Mouse (Mus musculus): ENCODE measurements at regions not wholly inside any gene's neighbourhood (a gene's known extent, or its start where the extent isn't known, plus 50 kb on each side); places are given as distances from the start of the nearest gene placed in this dataset.

DNA sequence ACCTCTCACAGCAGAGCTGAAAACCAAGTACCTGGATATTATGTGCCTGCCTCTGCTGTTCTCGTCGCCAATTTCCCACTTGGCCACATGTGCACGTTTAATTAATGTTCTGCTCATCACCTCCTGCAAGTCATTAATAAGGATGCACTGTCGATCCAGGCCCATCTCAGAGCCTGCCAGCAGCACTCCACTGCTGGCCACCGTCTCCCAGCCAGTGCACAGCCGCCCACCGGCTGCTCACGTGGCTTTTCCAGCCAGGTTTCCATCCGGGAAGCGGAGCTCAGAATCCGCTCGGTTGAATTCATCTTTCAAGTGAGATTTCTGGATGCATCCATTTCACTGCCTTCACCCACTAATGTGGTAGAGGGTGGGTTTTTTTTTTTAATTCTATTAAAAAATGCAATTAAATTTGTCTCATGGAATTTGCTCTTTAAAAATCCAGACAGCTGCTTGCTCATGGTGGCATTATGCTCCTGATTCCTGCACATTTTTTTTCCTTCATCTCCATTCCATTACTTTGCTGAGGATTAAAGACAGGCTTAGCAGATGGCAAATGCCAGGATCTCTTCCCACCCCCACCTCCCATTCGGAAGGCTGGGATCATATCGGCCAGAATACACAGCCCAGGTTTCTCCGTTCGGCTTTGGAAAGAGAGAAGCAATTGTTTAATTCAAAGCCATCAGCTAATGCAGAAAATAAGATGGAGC lies 113.9 kb upstream of the Lmo4 start:
- TF ChIP-seq POLR2A (IDR thresholded peaks at IDR 0.05; ENCODE audit: control insufficient read depth, extremely low read depth, insufficient read depth, low read length, poor library complexity) (no peak), CTCF (IDR thresholded peaks at IDR 0.05; ENCODE audit: borderline replicate concordance, control insufficient read depth, extremely low read depth, insufficient read depth, low read length, poor library complexity) (no peak)
